Mouse (Mus musculus) limb, embryonic 10.5 days (tissue): ENCODE data around the gene Spata17. TPM values are rescaled to one million over a fixed set of nuclear protein-coding genes. Genes with fewer than 3 reads are reported as not detected.

ENCODE experiments used
- DNase-seq: peaks from one replicate; pipeline ENCODE4 v3.0.0-alpha.2; 2017; ENCODE audit warnings: low spot score
- H3K27ac ChIP-seq: fragments of 300-500 bp; sonication (generic); 2 replicates; pipeline ENCODE4 v1.5.1; 2016; ENCODE audit warnings: mild to moderate bottlenecking
- H3K27me3 ChIP-seq: fragments of 300-500 bp; sonication (generic); 2 replicates; pipeline ENCODE4 v1.6.1; 2016; ENCODE audit warnings: low read depth, mild to moderate bottlenecking; ENCODE audit not compliant: poor library complexity, severe bottlenecking
- H3K36me3 ChIP-seq: fragments of 300-500 bp; sonication (generic); 2 replicates; pipeline ENCODE4 v1.6.1; 2016; ENCODE audit warnings: mild to moderate bottlenecking, moderate library complexity
- H3K4me1 ChIP-seq: fragments of 300-500 bp; sonication (generic); 2 replicates; pipeline ENCODE4 v1.6.1; 2016
- H3K4me3 ChIP-seq: fragments of 300-500 bp; sonication (generic); 2 replicates; pipeline ENCODE4 v1.5.1; 2016; ENCODE audit warnings: mild to moderate bottlenecking, moderate library complexity
- H3K9me3 ChIP-seq: fragments of 300-500 bp; sonication (generic); replicated peaks from 2 replicates; pipeline ENCODE4 v1.6.1; 2016; ENCODE audit warnings: mild to moderate bottlenecking
- WGBS: fragments of 180-500 bp; shearing (Covaris S2); methylation state at CpG from one replicate; pipeline ENCODE4 v1.1.7; 2016; 5-methylcytosine and 5-hydroxymethylcytosine counted together
- polyA plus RNA-seq: library from polyadenylated mRNA; unstranded; fragments of >200 nt; fragmentation: Nextera tagmentation; extraction: Ambion mirVana; gene quantifications from 2 replicates; pipeline ENCODE4 v1.2.1, GENCODE M21; 2016

The Spata17 gene
- polyA plus RNA-seq, 1 experiment from 2014 or later = 1.4 TPM

GRCm38 (mm10) chr1:187101202-187101601 is 114.1 kb downstream of the Spata17 start:
- Histone ChIP-seq H3K9me3 (no peaks in the 10 kb centered on the region), H3K36me3 (no peaks in the 10 kb centered on the region), H3K27ac (no peak overlapping the region), H3K27me3 (no peaks in the 10 kb centered on the region), H3K4me3 (no peak overlapping the region), H3K4me1 (no peaks in the 10 kb centered on the region)
- DNase-seq = no peak
- WGBS = 87% methylated on average over 3 of the region's 3 CpGs

- H3K36me3 ChIP-seq = no peaks in the 10 kb centered on the region
- no peak overlapping the region for H3K27ac ChIP-seq
- H3K9me3 ChIP-seq = no peaks in the 10 kb centered on the region
- 76% methylated on average over 3 of the region's 3 CpGs for WGBS
- no peaks in the 10 kb centered on the region for H3K4me1 ChIP-seq
- H3K4me3 ChIP-seq = no peak overlapping the region
- no peaks in the 10 kb centered on the region for H3K27me3 ChIP-seq
- no peak for DNase-seq
Measured at GRCm38 (mm10) chr1:187100624-187101023, 114.6 kb downstream of the Spata17 start.

GRCm38 (mm10) chr1:187098285-187098684 is 117.0 kb downstream of the Spata17 start:
- Histone ChIP-seq H3K27ac (no peak overlapping the region), H3K4me1 (no peaks in the 10 kb centered on the region), H3K36me3 (no peaks in the 10 kb centered on the region), H3K9me3 (no peaks in the 10 kb centered on the region), H3K27me3 (no peaks in the 10 kb centered on the region), H3K4me3 (no peak overlapping the region)
- no peak for DNase-seq
- 85% methylated on average over 6 of the region's 6 CpGs for WGBS

- no peak for DNase-seq
- 90% methylated on average over 14 of the region's 14 CpGs for WGBS
- Histone ChIP-seq H3K4me3 (no peak overlapping the region), H3K36me3 (no peaks in the 10 kb centered on the region), H3K9me3 (no peaks in the 10 kb centered on the region), H3K4me1 (no peaks in the 10 kb centered on the region), H3K27ac (no peak overlapping the region), H3K27me3 (no peaks in the 10 kb centered on the region)
Measured at GRCm38 (mm10) chr1:187092546-187092945, 122.7 kb downstream of the Spata17 start.

DNA sequence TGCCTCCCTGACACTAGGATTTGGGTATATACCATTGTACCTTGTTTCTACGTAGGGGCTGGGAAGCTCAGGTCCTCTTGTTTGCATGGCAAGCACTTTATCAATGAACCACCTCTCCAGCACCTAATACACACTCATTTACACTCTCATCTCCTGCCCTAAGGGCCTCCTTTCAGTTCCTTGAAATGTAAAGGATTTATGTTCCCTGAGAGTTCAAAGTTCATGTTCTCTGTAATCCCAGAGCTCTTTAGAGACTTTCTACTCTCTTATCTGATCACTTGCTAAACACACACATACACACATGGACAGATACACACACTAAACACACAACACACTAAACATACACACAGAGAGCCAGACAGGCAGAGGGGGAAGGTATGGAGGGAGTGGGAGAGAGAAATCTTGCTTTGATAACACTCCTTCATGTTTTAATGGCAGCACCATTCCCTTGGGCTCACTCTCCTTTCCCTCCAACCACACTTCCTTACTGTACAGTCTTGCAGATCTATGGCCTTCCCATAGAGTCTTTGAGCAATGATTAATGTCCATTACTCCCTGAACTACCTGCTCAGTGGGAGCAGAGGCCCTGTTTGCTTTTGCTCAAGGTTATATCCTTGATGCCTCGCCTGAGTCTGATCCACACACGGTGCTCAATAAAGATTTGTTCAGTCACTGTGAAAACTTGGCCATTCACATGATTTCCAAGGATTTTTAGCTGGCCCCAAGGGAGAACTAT is 126.4 kb downstream of the Spata17 start:
- Histone ChIP-seq H3K4me3 (no peak overlapping the region), H3K36me3 (no peaks in the 10 kb centered on the region), H3K27ac (no peak overlapping the region), H3K9me3 (no peaks in the 10 kb centered on the region), H3K4me1 (no peaks in the 10 kb centered on the region), H3K27me3 (no peaks in the 10 kb centered on the region)
- DNase-seq = no peak
- 87% methylated on average over 3 of the region's 3 CpGs for WGBS

DNA sequence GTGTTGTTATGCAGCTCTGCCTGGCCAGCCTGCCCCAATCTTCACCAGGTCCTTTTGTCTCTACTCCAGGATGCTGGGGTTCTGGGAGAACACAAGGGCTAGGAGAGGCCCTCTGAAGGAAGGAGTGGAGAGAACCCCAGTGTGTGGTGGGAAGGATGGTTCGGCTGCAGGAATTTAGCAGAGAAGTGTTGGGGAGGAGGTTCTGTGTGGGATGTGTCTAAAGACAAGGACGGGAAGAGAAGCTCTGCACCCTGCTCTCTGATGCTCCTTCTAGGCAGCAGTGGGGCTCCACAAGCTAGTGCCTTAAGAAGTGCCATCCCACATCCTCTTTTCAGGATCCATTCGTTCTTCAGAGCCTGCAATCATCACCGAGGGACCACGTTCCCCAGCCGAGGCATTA is 129.2 kb downstream of the Spata17 start:
- WGBS = 79% methylated on average over 6 of the region's 6 CpGs

GRCm38 (mm10) chr1:187077352-187077751 is 137.9 kb downstream of the Spata17 start:
- Histone ChIP-seq H3K36me3 (no peaks in the 10 kb centered on the region), H3K27me3 (no peaks in the 10 kb centered on the region), H3K4me3 (no peak overlapping the region), H3K4me1 (peaks cover 4% of the 10 kb centered on the region), H3K27ac (no peak overlapping the region), H3K9me3 (no peaks in the 10 kb centered on the region)
- no peak for DNase-seq
- WGBS = 46% methylated on average over 9 of the region's 9 CpGs

More for the DNA sequence above, 129.2 kb downstream of the Spata17 start:
- H3K27ac ChIP-seq = no peak overlapping the region
- no peaks in the 10 kb centered on the region for H3K27me3 ChIP-seq
- H3K4me1 ChIP-seq = no peaks in the 10 kb centered on the region
- no peaks in the 10 kb centered on the region for H3K36me3 ChIP-seq
- DNase-seq = no peak
- no peak overlapping the region for H3K4me3 ChIP-seq
- H3K9me3 ChIP-seq = no peaks in the 10 kb centered on the region

DNA sequence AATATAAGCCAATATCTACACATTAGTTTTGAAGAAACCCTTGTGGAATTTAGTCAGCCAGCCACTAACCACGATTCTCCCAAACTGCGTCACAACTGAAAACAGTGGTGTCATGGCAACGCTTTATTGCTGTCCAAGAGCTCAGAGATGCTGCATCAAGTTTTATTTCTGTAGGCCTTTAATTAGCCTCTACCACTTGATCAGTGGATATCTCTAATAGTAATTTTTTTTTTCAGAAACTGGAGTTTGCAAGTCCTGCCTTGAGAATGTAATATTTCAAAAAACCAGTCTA is 138.3 kb downstream of the Spata17 start:
- Histone ChIP-seq H3K4me1 (peaks cover 4% of the 10 kb centered on the region), H3K9me3 (no peaks in the 10 kb centered on the region), H3K4me3 (no peak overlapping the region), H3K36me3 (no peaks in the 10 kb centered on the region), H3K27ac (no peak overlapping the region), H3K27me3 (no peaks in the 10 kb centered on the region)
- WGBS = 76% methylated on average over 3 of the region's 3 CpGs
- no peak for DNase-seq

- H3K36me3 ChIP-seq = no peaks in the 10 kb centered on the region
- no peaks in the 10 kb centered on the region for H3K9me3 ChIP-seq
- no peak for DNase-seq
- WGBS = 92% methylated on average over 3 of the region's 3 CpGs
- peaks cover 4% of the 10 kb centered on the region for H3K4me1 ChIP-seq
- no peaks in the 10 kb centered on the region for H3K27me3 ChIP-seq
- H3K27ac ChIP-seq = no peak overlapping the region
- H3K4me3 ChIP-seq = no peak overlapping the region
Measured at GRCm38 (mm10) chr1:187076198-187077042, 138.8 kb downstream of the Spata17 start.

- H3K9me3 ChIP-seq = no peaks in the 10 kb centered on the region
- H3K4me3 ChIP-seq = no peak overlapping the region
- H3K27ac ChIP-seq = no peak overlapping the region
- H3K4me1 ChIP-seq = no peaks in the 10 kb centered on the region
- H3K36me3 ChIP-seq = no peaks in the 10 kb centered on the region
- H3K27me3 ChIP-seq = no peaks in the 10 kb centered on the region
- WGBS = 77% methylated on average over 1 of the region's 1 CpGs
- DNase-seq = no peak
Measured at GRCm38 (mm10) chr1:187059874-187060273, 155.4 kb downstream of the Spata17 start.

DNA sequence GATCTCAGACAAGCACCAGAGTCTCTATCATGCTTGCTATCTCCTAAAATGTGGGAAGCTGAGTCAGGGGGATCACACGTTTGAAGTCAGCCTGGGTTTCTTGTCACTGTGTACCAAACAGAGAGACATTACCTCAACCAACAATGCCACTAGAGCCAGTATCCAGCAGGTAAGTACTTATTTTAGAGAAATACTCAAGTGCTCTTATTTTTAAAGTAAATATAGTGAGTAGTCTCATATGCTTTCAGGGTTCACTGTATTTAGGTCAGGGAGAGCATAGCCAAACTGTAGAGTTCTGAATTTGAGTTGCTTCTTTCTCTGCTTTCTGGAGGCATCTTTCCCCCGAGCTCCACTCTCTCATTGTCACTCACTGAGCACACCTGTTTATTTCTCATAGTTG is 160.9 kb downstream of the Spata17 start:
- 82% methylated on average over 2 of the region's 2 CpGs for WGBS
- H3K4me1 ChIP-seq = no peaks in the 10 kb centered on the region
- no peak overlapping the region for H3K4me3 ChIP-seq

GRCm38 (mm10) chr1:187053862-187054261 is 161.4 kb downstream of the Spata17 start:
- H3K9me3 ChIP-seq = no peaks in the 10 kb centered on the region
- no peak for DNase-seq
- no peak overlapping the region for H3K27ac ChIP-seq
- no peaks in the 10 kb centered on the region for H3K27me3 ChIP-seq
- WGBS = 79% methylated on average over 3 of the region's 3 CpGs
- H3K4me1 ChIP-seq = no peaks in the 10 kb centered on the region
- H3K36me3 ChIP-seq = no peaks in the 10 kb centered on the region
- no peak overlapping the region for H3K4me3 ChIP-seq

More for the DNA sequence above, 160.9 kb downstream of the Spata17 start:
- Histone ChIP-seq H3K9me3 (no peaks in the 10 kb centered on the region), H3K36me3 (no peaks in the 10 kb centered on the region), H3K27me3 (no peaks in the 10 kb centered on the region), H3K27ac (no peak overlapping the region)
- no peak for DNase-seq

DNA sequence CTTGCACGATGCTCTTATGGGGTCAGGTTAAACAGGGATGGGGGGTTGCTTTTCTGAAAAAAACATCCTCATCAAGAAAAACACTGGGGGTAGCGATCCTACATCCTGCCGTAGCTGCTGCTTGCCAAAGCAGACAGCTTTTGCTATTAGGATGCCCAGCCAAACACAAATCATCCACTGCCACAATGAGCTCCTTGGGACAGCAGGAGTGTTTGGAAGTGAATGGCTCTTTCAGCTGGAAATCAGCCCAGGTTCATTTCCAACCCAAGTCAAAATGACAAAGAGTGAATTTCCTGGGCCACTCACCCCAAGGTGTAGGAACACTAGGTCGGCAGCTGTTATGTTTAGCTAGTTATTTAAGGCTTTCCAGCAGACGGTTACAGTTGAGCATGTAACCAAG is 162.7 kb downstream of the Spata17 start:
- Histone ChIP-seq H3K4me1 (no peaks in the 10 kb centered on the region), H3K27ac (no peak overlapping the region), H3K27me3 (no peaks in the 10 kb centered on the region), H3K36me3 (no peaks in the 10 kb centered on the region), H3K4me3 (no peak overlapping the region), H3K9me3 (no peaks in the 10 kb centered on the region)
- WGBS = 82% methylated on average over 5 of the region's 5 CpGs
- no peak for DNase-seq
